Mouse (Mus musculus) MEL (cell line): ENCODE results near the gene Chrm3. TPM values are rescaled to one million over a fixed set of nuclear protein-coding genes. Genes with fewer than 3 reads are reported as not detected.

ENCODE experiments used
- DNase-seq: peaks from one replicate; pipeline ENCODE4 v3.0.0; 2011; ENCODE audit warnings: low read depth, low spot score
- H3K27ac ChIP-seq: 2 replicates; pipeline ENCODE4 v1.5.1; 2012; ENCODE audit warnings: low read depth, mild to moderate bottlenecking, control low read depth, low read length, moderate library complexity; ENCODE audit not compliant: control insufficient read depth
- H3K27me3 ChIP-seq, 2 experiments: fragments of 150-350 bp in 1 of 2; sonication (generic) in 1 of 2; 2 replicates each; pipeline ENCODE4 v1.6.1; 2012; ENCODE audit warnings: low read length in 2 of 2, mild to moderate bottlenecking in 2 of 2, improper control_type of control experiment in 1 of 2, moderate library complexity in 1 of 2; ENCODE audit not compliant: insufficient read depth in 2 of 2, control insufficient read depth in 1 of 2
- H3K36me3 ChIP-seq, 2 experiments: 2 replicates each; pipeline ENCODE4 v1.6.1; 2012 to 2014; ENCODE audit warnings: low read length in 2 of 2, improper control_type of control experiment in 1 of 2, inconsistent platforms in 1 of 2, mild to moderate bottlenecking in 1 of 2; ENCODE audit not compliant: insufficient read depth in 2 of 2, control insufficient read depth in 1 of 2
- H3K4me1 ChIP-seq, 2 experiments: fragments of 150-350 bp in 1 of 2; sonication (generic) in 1 of 2; 2 replicates each; pipeline ENCODE4 v1.6.1; 2012; ENCODE audit warnings: low read length in 2 of 2, improper control_type of control experiment in 1 of 2, mild to moderate bottlenecking in 1 of 2; ENCODE audit not compliant: insufficient read depth in 2 of 2, control insufficient read depth in 1 of 2
- H3K4me3 ChIP-seq, 2 experiments: fragments of 150-350 bp in 1 of 2; sonication (generic) in 1 of 2; 2 replicates each; pipeline ENCODE4 v1.5.1; 2012; ENCODE audit warnings: low read depth in 2 of 2, low read length in 2 of 2, mild to moderate bottlenecking in 2 of 2, moderate library complexity in 2 of 2, control low read depth in 1 of 2, improper control_type of control experiment in 1 of 2; ENCODE audit not compliant: control insufficient read depth in 1 of 2, insufficient read depth in 1 of 2
- H3K79me2 ChIP-seq: 2 replicates; pipeline ENCODE4 v1.6.1; 2012; ENCODE audit warnings: mild to moderate bottlenecking, low read length, moderate library complexity; ENCODE audit not compliant: control insufficient read depth, poor library complexity, insufficient read depth
- H3K9ac ChIP-seq: 2 replicates; pipeline ENCODE4 v1.6.1; 2012; ENCODE audit warnings: low read depth, mild to moderate bottlenecking, control low read depth, low read length, moderate library complexity; ENCODE audit not compliant: control insufficient read depth, poor library complexity, severe bottlenecking
- H3K9me3 ChIP-seq: fragments of 150-350 bp; sonication (generic); replicated peaks from 2 replicates; pipeline ENCODE4 v1.6.1; 2012; ENCODE audit warnings: mild to moderate bottlenecking, low read length, improper control_type of control experiment, moderate library complexity; ENCODE audit not compliant: insufficient read depth
- CHD2 ChIP-seq: IDR thresholded peaks from 2 replicates; pipeline ENCODE4 v1.6.1; 2011; ENCODE audit warnings: low read length, improper control_type of control experiment
- CTCF ChIP-seq, 3 experiments: IDR thresholded peaks in 2 of 3; conservative IDR thresholded peaks in 1 of 3; 2 replicates each; pipeline ENCODE4 v1.5.1; 2011 to 2012; ENCODE audit warnings: low read length in 3 of 3, low read depth in 2 of 3, mild to moderate bottlenecking in 2 of 3, improper control_type of control experiment in 1 of 3, inconsistent platforms in 1 of 3, mixed read lengths in 1 of 3, moderate library complexity in 1 of 3; ENCODE audit not compliant: control insufficient read depth in 1 of 3, insufficient read depth in 1 of 3, poor library complexity in 1 of 3, severe bottlenecking in 1 of 3
- ELF1 ChIP-seq: IDR thresholded peaks from 2 replicates; pipeline ENCODE4 v1.6.1; 2014; ENCODE audit warnings: low read depth, mild to moderate bottlenecking, inconsistent platforms, low read length, improper control_type of control experiment, moderate library complexity
- ETS1 ChIP-seq: IDR thresholded peaks from 2 replicates; pipeline ENCODE4 v1.6.1; 2012; ENCODE audit warnings: low read depth, mild to moderate bottlenecking, inconsistent platforms, low read length, improper control_type of control experiment, moderate library complexity
- GATA1 ChIP-seq: IDR thresholded peaks from 2 replicates; pipeline ENCODE4 v1.6.1; 2011; ENCODE audit warnings: low read depth, low read length, improper control_type of control experiment
- HCFC1 ChIP-seq: IDR thresholded peaks from 2 replicates; pipeline ENCODE4 v1.6.1; 2012; ENCODE audit warnings: low read depth, mild to moderate bottlenecking, inconsistent platforms, low read length, improper control_type of control experiment, moderate library complexity
- JUND ChIP-seq: IDR thresholded peaks from 2 replicates; pipeline ENCODE4 v1.6.1; 2011; ENCODE audit warnings: low read depth, mild to moderate bottlenecking, improper control_type of control experiment, low read length
- KAT2A ChIP-seq: conservative IDR thresholded peaks from 2 replicates; pipeline ENCODE4 v1.6.1; 2012; ENCODE audit warnings: low read depth, low read length, improper control_type of control experiment, inconsistent platforms
- MAFK ChIP-seq: IDR thresholded peaks from 2 replicates; pipeline ENCODE4 v1.6.1; 2011; ENCODE audit warnings: low read depth, mild to moderate bottlenecking, low read length, improper control_type of control experiment, borderline replicate concordance
- MAX ChIP-seq: IDR thresholded peaks from 2 replicates; pipeline ENCODE4 v1.6.1; 2011; ENCODE audit warnings: low read length, improper control_type of control experiment
- MEF2A ChIP-seq: IDR thresholded peaks from 2 replicates; pipeline ENCODE4 v1.6.1; 2014; ENCODE audit warnings: low read depth, mild to moderate bottlenecking, inconsistent platforms, low read length, improper control_type of control experiment; ENCODE audit not compliant: poor library complexity, insufficient replicate concordance, severe bottlenecking; ENCODE audit errors: extremely low read depth
- MYB ChIP-seq: IDR thresholded peaks from 2 replicates; pipeline ENCODE4 v1.6.1; 2011; ENCODE audit warnings: mild to moderate bottlenecking, low read depth, low read length, improper control_type of control experiment
- NRF1 ChIP-seq: IDR thresholded peaks from 2 replicates; pipeline ENCODE4 v1.6.1; 2014; ENCODE audit warnings: low read depth, mild to moderate bottlenecking, inconsistent platforms, low read length, improper control_type of control experiment, moderate library complexity; ENCODE audit not compliant: poor library complexity, insufficient read depth, severe bottlenecking
- POLR2A ChIP-seq, 2 experiments: IDR thresholded peaks; 2 replicates each; pipeline ENCODE4 v1.6.1; 2011 to 2012; ENCODE audit warnings: low read length in 2 of 2, mild to moderate bottlenecking in 2 of 2, control low read depth in 1 of 2, improper control_type of control experiment in 1 of 2, low read depth in 1 of 2, moderate library complexity in 1 of 2; ENCODE audit not compliant: control insufficient read depth in 1 of 2, insufficient read depth in 1 of 2, poor library complexity in 1 of 2
- RCOR1 ChIP-seq: IDR thresholded peaks from 2 replicates; pipeline ENCODE4 v1.6.1; 2012; ENCODE audit warnings: low read depth, mild to moderate bottlenecking, inconsistent platforms, low read length, improper control_type of control experiment
- SIN3A ChIP-seq: IDR thresholded peaks from 2 replicates; pipeline ENCODE4 v1.6.1; 2012; ENCODE audit warnings: low read length, improper control_type of control experiment, inconsistent platforms
- SMC3 ChIP-seq: IDR thresholded peaks from 2 replicates; pipeline ENCODE4 v1.6.1; 2011; ENCODE audit warnings: low read depth, low read length, improper control_type of control experiment
- TBP ChIP-seq: IDR thresholded peaks from 2 replicates; pipeline ENCODE4 v1.8.0; 2011; ENCODE audit warnings: low read depth, low read length, improper control_type of control experiment
- ZC3H11A ChIP-seq: IDR thresholded peaks from 2 replicates; pipeline ENCODE4 v1.6.1; 2012; ENCODE audit warnings: low read depth, mild to moderate bottlenecking, inconsistent platforms, low read length, improper control_type of control experiment
- ZMIZ1 ChIP-seq: IDR thresholded peaks from 2 replicates; pipeline ENCODE4 v1.6.1; 2012; ENCODE audit warnings: low read depth, mild to moderate bottlenecking, inconsistent platforms, low read length, improper control_type of control experiment, moderate library complexity
- polyA plus RNA-seq, 2 experiments: library from polyadenylated mRNA; stranded (reverse) in 1 of 2; unstranded in 1 of 2; fragments of >175 nt in 1 of 2; fragments of >200 nt in 1 of 2; gene quantifications; 2 replicates each; pipeline versions ENCODE4 v1.2.1 to v1.2.4; 2012; ENCODE audit warnings: low replicate concordance in 2 of 2, low read depth in 1 of 2; ENCODE audit not compliant: insufficient read length in 2 of 2, insufficient read depth in 1 of 2, missing spikeins in 1 of 2
- total RNA-seq: library from RNA; depleted of rRNA; stranded (reverse); fragments of 300-350 nt; gene quantifications from 2 replicates; pipeline ENCODE4 v1.2.3, GENCODE M21; 2012

The Chrm3 gene
- total and polyA plus RNA-seq, 3 experiments, result not detected

GRCm38 (mm10) chr13:10187926-10188325, 172.7 kb downstream of the Chrm3 start:
- Histone ChIP-seq H3K9ac (no peak overlapping the region), H3K79me2 (no peaks in the 10 kb centered on the region), H3K36me3 (no peaks in the 10 kb centered on the region), H3K4me3 (no peak overlapping the region), H3K27me3 (no peaks in the 10 kb centered on the region), H3K4me1 (no peaks in the 10 kb centered on the region), H3K27ac (no peak overlapping the region), H3K9me3 (no peaks in the 10 kb centered on the region)
- TF ChIP-seq JUND (no peak), MYB (no peak), ZMIZ1 (no peak), HCFC1 (no peak), ETS1 (no peak), ELF1 (no peak), ZC3H11A (no peak)
- DNase-seq, result no peak

- no peaks in the 10 kb centered on the region for H3K4me1 ChIP-seq
- DNase-seq, result no peak
- no peaks in the 10 kb centered on the region for H3K9me3 ChIP-seq
- H3K27ac ChIP-seq, result no peak overlapping the region
- H3K79me2 ChIP-seq, result no peaks in the 10 kb centered on the region
- H3K27me3 ChIP-seq, result no peaks in the 10 kb centered on the region
- TF ChIP-seq RCOR1 (no peak), MYB (no peak), TBP (no peak)
- H3K36me3 ChIP-seq, result no peaks in the 10 kb centered on the region
- H3K4me3 ChIP-seq, result no peak overlapping the region
- H3K9ac ChIP-seq, result no peak overlapping the region
Observed at GRCm38 (mm10) chr13:10183837-10184236, 176.8 kb downstream of the Chrm3 start.

GRCm38 (mm10) chr13:10182756-10183155, 177.9 kb downstream of the Chrm3 start:
- Histone ChIP-seq H3K36me3 (no peaks in the 10 kb centered on the region), H3K9me3 (no peaks in the 10 kb centered on the region), H3K4me1 (no peaks in the 10 kb centered on the region), H3K27me3 (no peaks in the 10 kb centered on the region), H3K9ac (no peak overlapping the region), H3K79me2 (no peaks in the 10 kb centered on the region), H3K4me3 (no peak overlapping the region), H3K27ac (no peak overlapping the region)
- no peak for DNase-seq
- no peak for TF ChIP-seq MEF2A
- no peak for TF ChIP-seq KAT2A
- TF ChIP-seq JUND, result no peak
- no peak for TF ChIP-seq POLR2A (IDR thresholded peaks at IDR 0.05; ENCODE audit: control insufficient read depth in 1 of 2, insufficient read depth in 1 of 2, low read depth in 1 of 2, low read length in 2 of 2, poor library complexity in 1 of 2)
- TF ChIP-seq CTCF (IDR thresholded peaks at IDR 0.05 in 2 of 3, conservative IDR thresholded peaks at IDR 0.05 in 1 of 3; ENCODE audit: control insufficient read depth in 1 of 3, insufficient read depth in 1 of 3, low read depth in 2 of 3, low read length in 3 of 3, poor library complexity in 1 of 3, severe bottlenecking in 1 of 3), result no peak
- TF ChIP-seq GATA1, result no peak
- no peak for TF ChIP-seq SIN3A
- no peak for TF ChIP-seq SMC3
- no peak for TF ChIP-seq MYB
- no peak for TF ChIP-seq CHD2
- no peak for TF ChIP-seq NRF1
- TF ChIP-seq MAX, result no peak
- TF ChIP-seq MAFK, result no peak
- no peak for TF ChIP-seq ZMIZ1
